Mouse (Mus musculus): ENCODE measurements around the gene Ndufs6.

The Ndufs6 gene

DNA sequence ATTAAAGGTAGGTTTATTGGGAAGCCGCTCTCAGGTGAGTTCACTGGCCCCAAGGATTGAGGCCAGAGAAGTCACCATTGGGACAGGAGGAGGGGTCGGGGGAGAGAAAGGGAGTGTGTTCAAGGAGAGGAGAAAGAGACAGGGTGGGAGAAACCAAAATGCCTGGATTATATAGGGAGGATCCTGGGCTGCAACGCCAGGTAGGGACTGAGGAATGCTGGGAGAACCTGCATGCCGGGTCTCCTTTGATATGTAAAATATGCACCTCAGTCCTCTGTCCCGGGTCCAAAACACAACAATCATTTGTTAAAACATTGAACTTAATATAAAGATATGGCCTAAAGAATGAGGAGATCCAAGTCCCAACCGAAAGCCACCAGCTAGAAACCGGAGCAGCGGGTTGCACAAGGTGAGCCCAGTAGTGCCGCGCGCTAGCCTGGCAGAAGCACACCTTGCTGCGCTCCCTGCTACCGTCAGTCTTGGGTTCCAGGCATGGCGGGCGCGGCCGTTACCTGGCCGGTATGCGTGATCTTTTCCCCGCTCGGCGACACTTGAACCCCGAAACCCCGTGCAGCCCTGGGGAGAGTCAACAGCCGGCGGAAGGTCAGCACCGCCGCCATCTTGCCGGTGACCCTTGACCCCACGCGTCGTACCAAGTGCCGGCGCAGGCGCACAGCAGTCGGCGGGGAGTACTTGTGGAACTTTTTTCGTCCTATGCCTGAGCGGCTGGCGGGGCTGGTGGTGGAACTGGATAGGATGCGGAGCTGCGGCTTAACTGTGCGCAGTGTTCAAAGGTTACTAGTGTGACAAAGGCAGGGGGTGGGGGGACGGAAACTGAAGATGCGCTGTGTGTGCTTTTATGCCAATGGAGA, at the start of gene Ndufs6, which contains the start of gene Mrpl36:
Gene Ndufs6, minus strand, starts transcription at position 716 of the 872 bp plus-strand sequence.
Gene Mrpl36, plus strand, starts transcription at position 687 of the 872 bp plus-strand sequence.
- DNase-seq (ENCODE audit: low spot score) = peak; percentile 95

DNA sequence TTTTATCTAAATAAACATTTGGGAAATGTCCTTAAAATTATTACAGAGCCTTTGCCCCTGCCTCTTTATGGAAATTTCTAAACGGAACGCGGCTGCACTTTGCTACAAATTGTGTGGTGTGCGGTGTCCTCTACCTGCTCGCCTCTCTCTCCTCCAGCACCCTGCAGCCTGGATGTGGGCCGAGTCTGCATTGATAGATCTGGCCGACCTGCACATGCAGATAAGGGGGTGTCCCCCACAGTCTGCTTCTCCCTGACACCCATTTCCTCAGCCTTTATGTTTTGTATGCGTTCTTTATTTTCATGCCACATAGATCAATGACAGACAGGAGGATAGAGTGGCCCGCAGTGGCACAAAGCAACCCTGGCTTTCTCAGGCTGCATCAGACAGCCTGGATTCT, 49.3 kb upstream of the Ndufs6 start:
- no peak for DNase-seq (ENCODE audit: low spot score)

- no peak for DNase-seq (ENCODE audit: low spot score)
These were observed 46.3 kb upstream of the Ndufs6 start for GRCm38 (mm10) chr13:73374612-73375011.

GRCm38 (mm10) chr13:73373367-73373766, 45.0 kb upstream of the Ndufs6 start:
- DNase-seq (ENCODE audit: low spot score) = no peak

DNA sequence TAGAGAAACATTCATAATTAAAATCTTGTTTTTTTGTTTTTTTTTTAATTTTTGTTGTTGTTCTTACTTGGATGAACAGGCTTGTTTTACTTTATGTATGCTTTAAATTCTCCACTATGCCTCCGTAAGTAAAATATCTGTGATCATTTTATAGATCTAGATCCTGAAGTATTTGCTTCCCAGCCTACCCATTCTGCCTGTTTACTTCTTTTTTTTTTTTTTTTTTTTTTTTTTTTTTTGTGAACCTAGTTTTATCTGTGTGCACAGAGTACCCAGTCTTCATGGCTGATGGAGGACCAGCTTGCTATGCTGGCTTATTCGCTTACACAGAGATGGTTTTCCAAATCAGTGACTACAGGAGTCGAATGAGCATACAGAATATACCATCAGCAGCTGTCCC, 28.8 kb upstream of the Ndufs6 start:
- DNase-seq (ENCODE audit: low spot score) = no peak

DNA sequence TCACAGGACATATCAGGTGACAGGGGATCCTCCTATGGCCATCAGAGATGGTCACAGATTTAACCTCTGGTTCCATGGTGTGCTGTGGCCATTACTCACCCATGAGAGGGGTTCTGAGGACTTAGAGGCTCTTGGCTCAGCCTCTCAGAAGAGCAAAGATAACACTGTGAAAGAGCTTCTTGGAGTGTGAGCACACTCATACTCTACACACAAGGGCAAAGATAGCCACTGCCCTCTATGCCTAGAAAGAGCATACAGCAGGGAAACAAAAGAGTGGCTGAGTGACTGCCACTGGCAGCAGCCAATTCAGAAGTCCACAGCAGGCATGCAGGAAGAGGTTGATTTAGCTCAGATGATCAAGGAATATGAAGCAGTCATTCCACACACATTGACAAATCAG, 24.1 kb upstream of the Ndufs6 start:
- DNase-seq (ENCODE audit: low spot score) = no peak

DNA sequence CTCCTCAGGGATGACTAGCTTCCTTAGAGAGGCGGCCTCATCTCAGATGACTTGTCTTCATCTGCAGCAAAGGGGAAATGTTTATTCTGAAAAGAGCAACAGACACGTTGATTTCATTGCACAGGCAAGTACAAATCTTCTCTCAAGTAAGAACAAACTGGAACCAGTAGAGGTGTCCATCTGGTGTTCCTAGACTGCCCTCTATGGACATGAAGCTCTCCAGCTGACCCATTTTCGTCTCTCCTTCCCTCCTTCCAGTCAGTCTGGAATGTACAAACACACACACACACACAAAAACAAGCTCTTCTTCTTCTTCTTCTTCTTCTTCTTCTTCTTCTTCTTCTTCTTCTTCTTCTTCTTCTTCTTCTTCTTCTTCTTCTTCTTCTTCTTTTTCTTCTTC, 23.6 kb upstream of the Ndufs6 start:
- DNase-seq (ENCODE audit: low spot score) = no peak

DNA sequence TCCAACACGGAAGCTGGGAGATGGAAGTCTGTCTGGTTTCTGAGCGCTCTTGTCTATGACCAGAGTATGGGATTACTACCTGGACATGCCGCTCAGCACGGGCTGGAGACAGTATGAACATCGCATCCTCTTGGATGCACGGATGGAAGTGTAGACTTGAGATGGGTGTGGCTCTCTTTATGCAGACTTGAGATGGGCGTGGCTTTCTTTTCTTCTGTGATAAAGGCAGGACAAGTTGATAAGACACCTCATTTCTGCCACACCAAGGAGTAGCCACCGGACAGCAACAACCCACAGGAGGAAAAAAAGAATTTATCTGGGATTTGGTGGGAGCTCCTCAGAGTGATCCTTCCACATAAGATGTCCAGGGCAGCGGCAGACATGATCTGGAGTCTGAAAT, 22.4 kb upstream of the Ndufs6 start:
- no peak for DNase-seq (ENCODE audit: low spot score)

GRCm38 (mm10) chr13:73347922-73348650, 19.7 kb upstream of the Ndufs6 start:
- no peak for DNase-seq (ENCODE audit: low spot score)

GRCm38 (mm10) chr13:73347171-73347570, 18.8 kb upstream of the Ndufs6 start:
- no peak for DNase-seq (ENCODE audit: low spot score)

DNA sequence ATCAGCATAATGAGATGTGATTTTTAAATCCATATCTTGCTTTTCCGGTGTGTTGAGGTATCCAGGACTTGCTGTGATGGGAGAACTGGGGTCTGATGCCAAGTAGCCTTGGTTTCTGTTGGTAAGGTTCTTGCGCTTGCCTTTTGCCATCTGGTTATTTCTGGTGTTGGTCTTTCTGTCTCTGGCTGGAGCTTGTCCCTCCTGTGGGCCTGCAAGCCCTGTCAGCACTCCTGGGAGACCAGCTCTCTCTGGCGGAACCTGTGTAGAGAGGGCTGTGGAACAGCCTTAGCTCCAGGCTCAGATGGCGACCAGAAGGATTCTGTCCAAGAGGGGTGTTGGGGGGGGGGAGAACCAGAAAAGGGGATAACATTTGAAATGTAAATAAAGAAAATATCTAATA, 18.4 kb upstream of the Ndufs6 start:
- DNase-seq (ENCODE audit: low spot score) = no peak

GRCm38 (mm10) chr13:73346131-73346530, 17.8 kb upstream of the Ndufs6 start:
- no peak for DNase-seq (ENCODE audit: low spot score)

DNA sequence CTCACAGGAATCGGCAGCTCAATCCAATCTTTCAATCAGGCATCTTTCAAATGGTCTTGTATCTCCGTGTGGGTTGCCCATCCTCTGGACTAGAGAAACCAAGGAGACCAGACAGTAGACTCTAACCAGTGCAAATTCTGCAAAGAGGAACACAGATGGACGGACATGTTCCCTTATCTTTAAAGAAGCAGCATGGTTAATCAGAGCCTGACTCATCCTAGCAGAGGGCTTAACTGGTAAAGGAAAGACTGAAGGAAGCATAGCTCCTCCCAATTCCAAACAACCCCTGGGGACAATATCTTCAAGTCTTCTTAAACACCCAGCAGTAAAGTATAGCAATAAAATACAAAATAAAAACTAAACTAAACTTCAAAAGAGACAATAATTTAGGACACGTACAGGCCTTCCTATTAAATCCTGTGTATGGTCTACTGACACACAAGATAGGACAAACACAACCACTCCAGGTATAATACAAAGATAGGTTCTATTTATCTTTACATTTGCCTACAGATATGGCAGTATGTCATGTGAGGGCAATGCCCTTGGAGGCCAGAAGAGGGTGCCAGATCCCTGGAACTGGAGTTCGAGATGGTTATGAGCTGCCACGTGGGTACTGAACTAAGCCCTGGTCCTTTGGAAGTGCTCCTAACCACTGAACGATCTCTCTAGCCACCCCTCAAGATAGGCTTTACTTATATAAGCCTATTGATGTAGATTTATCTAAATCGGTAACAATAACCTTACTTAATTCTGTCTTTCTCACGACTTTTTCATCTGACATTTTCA, 17.0 kb upstream of the Ndufs6 start:
- DNase-seq (ENCODE audit: low spot score) = no peak

- DNase-seq (ENCODE audit: low spot score) = no peak
These were observed 8.4 kb upstream of the Ndufs6 start for GRCm38 (mm10) chr13:73336753-73337152.

DNA sequence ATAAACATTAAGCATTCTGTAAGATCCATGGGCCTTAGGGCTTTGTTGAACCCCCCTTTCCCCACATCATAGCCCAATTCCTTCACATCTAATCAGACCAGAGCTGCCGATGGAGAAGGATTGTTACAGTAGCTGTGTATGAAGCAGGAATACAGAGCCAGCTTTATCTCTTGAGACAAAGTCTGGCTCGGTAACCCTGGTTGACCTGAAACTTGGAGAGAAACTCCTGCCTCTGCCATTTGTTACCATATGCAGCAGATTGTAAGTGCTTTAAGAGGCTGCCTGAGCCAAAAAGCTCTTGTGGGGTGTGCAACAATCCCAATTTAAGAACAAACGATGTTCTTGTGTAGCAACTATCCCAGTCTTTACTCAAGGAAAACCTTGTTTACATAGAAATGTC, 3.4 kb upstream of the Ndufs6 start:
- DNase-seq (ENCODE audit: low spot score) = no peak

GRCm38 (mm10) chr13:73330844-73331501, 2.6 kb upstream of the Ndufs6 start:
- DNase-seq (ENCODE audit: low spot score) = peak; percentile 93

- no peak for DNase-seq (ENCODE audit: low spot score)
These were observed 4.9 kb downstream of the Ndufs6 start for GRCm38 (mm10) chr13:73323406-73323805.

GRCm38 (mm10) chr13:73322626-73323025, 5.7 kb downstream of the Ndufs6 start:
- DNase-seq (ENCODE audit: low spot score) = no peak

GRCm38 (mm10) chr13:73320048-73320447, 8.3 kb downstream of the Ndufs6 start:
- DNase-seq (ENCODE audit: low spot score) = no peak

GRCm38 (mm10) chr13:73310183-73310929, 18.0 kb downstream of the Ndufs6 start:
- DNase-seq (ENCODE audit: low spot score) = peak; percentile 74

DNA sequence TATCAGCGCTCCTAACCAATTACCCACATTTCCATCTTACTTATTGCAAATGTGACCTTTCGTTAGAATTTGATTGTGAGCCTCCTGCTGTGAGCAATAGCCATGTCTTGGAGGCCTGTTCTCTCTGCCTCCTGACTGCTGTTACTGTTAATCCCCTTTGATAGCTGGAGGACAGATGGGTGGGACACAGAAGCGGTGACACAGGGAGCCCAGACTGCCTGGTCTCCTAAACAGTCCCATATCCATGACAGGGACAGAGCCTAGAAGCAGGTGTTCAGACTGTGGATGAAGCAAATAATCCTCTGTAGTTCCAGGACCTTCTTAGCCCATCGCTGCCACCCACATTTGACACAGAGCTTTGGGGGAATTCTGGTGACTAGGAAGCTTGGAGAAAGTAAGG, 21.9 kb downstream of the Ndufs6 start:
- DNase-seq (ENCODE audit: low spot score) = no peak

All from testis, postnatal 10 days (tissue).